Mouse (Mus musculus) megakaryocyte-erythroid progenitor cell, adult 5-6 weeks (primary cell): ENCODE data around the gene 9030624G23Rik. TPM values are rescaled to one million over a fixed set of nuclear protein-coding genes. Genes with fewer than 3 reads are reported as not detected.
"Not testable (repeated sequence)": the region's sequence is repeated elsewhere in the genome, so short reads cannot be mapped to it uniquely, and the experiment has no call there.

ENCODE experiments used
- ATAC-seq: replicated peaks from 2 replicates; pipeline ENCODE4 v1.8.0; 2016; ENCODE audit warnings: mild to moderate bottlenecking, inconsistent platforms; ENCODE audit not compliant: severe bottlenecking, poor library complexity, low FRiP score, low TSS enrichment
- total RNA-seq, 2 experiments: library from RNA; stranded (forward) in 1 of 2; stranded (reverse) in 1 of 2; fragments of 200-1000, 215-1000 nt in 1 of 2; fragments of >200 nt in 1 of 2; fragmentation: Nextera tagmentation in 1 of 2; gene quantifications; 2 replicates each; pipeline ENCODE4 v1.2.3; 2014 to 2017

Gene 9030624G23Rik
- total RNA-seq (2014; fragmentation: Nextera tagmentation) (0.27 and 1.6 TPM in 2 replicates), total RNA-seq (2017) (0.94 TPM in 1 of 2 replicates, not detected in the other)

GRCm38 (mm10) chr12:24097108-24097520, at the start of gene 9030624G23Rik:
Gene 9030624G23Rik, minus strand, starts transcription at chr12:24097246.
- ATAC-seq, result not testable (repeated sequence)

- not testable (repeated sequence) for ATAC-seq
These were observed 13.9 kb downstream of the 9030624G23Rik start for GRCm38 (mm10) chr12:24083096-24083495.
